Mouse (Mus musculus) heart, adult 18-20 months (tissue): ENCODE results near the gene Trim47. TPM values are rescaled to one million over a fixed set of nuclear protein-coding genes. Genes with fewer than 3 reads are reported as not detected.
"Not testable (repeated sequence)": the region's sequence is repeated elsewhere in the genome, so short reads cannot be mapped to it uniquely, and the experiment has no call there.

Experiments used
- DNase-seq, 2 experiments: peaks; one replicate each; pipeline ENCODE4 v3.0.0; 2021 to 2022; ENCODE audit warnings: mixed read lengths in 1 of 2
- total RNA-seq, 2 experiments: library from RNA; stranded (reverse); gene quantifications; 2 replicates each; pipeline ENCODE4 v1.2.3; 2021

Trim47 gene
- total RNA-seq, 2 experiments from 2014 or later = 24.7 to 27.6 TPM

GRCm38 (mm10) chr11:116108464-116109137 is 18.4 kb downstream of the Trim47 start:
- DNase-seq = peak; percentile 92 to 93

GRCm38 (mm10) chr11:116107777-116108285 is 19.2 kb downstream of the Trim47 start:
- peak; percentile 51 to 57 for DNase-seq

GRCm38 (mm10) chr11:116106963-116107776 is 19.8 kb downstream of the Trim47 start:
- DNase-seq = peak; percentile 51 to 59

- DNase-seq = no peak
These were observed 20.7 kb downstream of the Trim47 start for GRCm38 (mm10) chr11:116106154-116106962.

- DNase-seq = no peak
These were observed 21.9 kb downstream of the Trim47 start for GRCm38 (mm10) chr11:116105065-116105464.

- DNase-seq = peak; percentile 82 to 94
These were observed 22.9 kb downstream of the Trim47 start for GRCm38 (mm10) chr11:116104006-116104646.

- peak; percentile 59 to 61 for DNase-seq
These were observed 23.4 kb downstream of the Trim47 start for GRCm38 (mm10) chr11:116103572-116103971.

- no peak for DNase-seq
These were observed 24.5 kb downstream of the Trim47 start for GRCm38 (mm10) chr11:116102472-116102871.

GRCm38 (mm10) chr11:116101931-116102381 is 25.1 kb downstream of the Trim47 start:
- DNase-seq = peak; percentile 81 to 91

- DNase-seq = no peak
These were observed 26.2 kb downstream of the Trim47 start for GRCm38 (mm10) chr11:116100839-116101238.

GRCm38 (mm10) chr11:116100385-116100784 is 26.6 kb downstream of the Trim47 start:
- DNase-seq = peak; percentile 89 to 97

- DNase-seq = no peak
These were observed 27.5 kb downstream of the Trim47 start for GRCm38 (mm10) chr11:116099462-116099861.

GRCm38 (mm10) chr11:116098711-116099460 is 28.1 kb downstream of the Trim47 start:
- peak; percentile 67 to 76 for DNase-seq

GRCm38 (mm10) chr11:116096213-116097108 is 30.5 kb downstream of the Trim47 start:
- DNase-seq = peak in 1 of 2 experiments; percentile 51

- peak; percentile 88 to 90 for DNase-seq
These were observed 31.4 kb downstream of the Trim47 start for GRCm38 (mm10) chr11:116095573-116095972.

GRCm38 (mm10) chr11:116093771-116094565 is 33.0 kb downstream of the Trim47 start:
- DNase-seq = peak; percentile 64 to 78

GRCm38 (mm10) chr11:116092959-116093358 is 34.1 kb downstream of the Trim47 start:
- not testable (repeated sequence) for DNase-seq

GRCm38 (mm10) chr11:116091591-116091990 is 35.4 kb downstream of the Trim47 start:
- DNase-seq = no peak

- DNase-seq = no peak
These were observed 37.5 kb downstream of the Trim47 start for GRCm38 (mm10) chr11:116089545-116089944.
